Mouse (Mus musculus) stomach, postnatal 0 days (tissue): ENCODE measurements around the gene Hnrnpd.

Experiments used
- CTCF ChIP-seq: IDR thresholded peaks from 2 replicates; pipeline ENCODE4 v1.5.1; 2016; ENCODE audit warnings: antibody characterized with exemption, low read depth, mild to moderate bottlenecking, moderate library complexity
- EP300 ChIP-seq: optimal IDR thresholded peaks from 2 replicates; pipeline ENCODE3; 2016; ENCODE audit warnings: antibody characterized with exemption

DNA sequence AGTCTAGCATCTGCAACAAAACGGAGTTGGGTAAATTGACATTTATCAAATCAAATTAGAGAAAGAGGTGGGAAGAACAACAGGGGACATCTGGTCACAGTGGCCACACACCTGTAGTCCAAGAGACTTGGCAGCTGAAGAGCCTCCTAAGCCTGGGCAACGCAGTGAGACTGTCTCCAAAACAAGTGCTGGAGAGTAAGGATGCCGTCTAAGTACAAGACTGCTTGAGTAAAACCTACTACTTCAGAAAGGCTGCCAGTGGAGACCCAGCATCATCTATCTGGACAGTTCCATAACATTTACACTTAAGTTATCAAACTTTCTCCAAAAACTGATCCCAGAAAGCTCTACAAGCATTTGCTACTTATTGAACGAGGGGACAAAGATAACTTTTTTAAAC, 3.7 kb downstream of the Hnrnpd start:
- TF ChIP-seq EP300 (no peak), CTCF (no peak)
